Mouse (Mus musculus) G1E (cell line): Measurements from ENCODE around the gene Pamr1.

Source experiments
- CTCF ChIP-seq: IDR thresholded peaks from 2 replicates; pipeline ENCODE4 v1.5.1; 2012; ENCODE audit warnings: low read depth, low read length, inconsistent platforms, mixed read lengths
- GATA1 ChIP-seq: IDR thresholded peaks from 2 replicates; pipeline ENCODE4 v1.6.1; 2012; ENCODE audit warnings: borderline replicate concordance, low read length, inconsistent platforms, mixed read lengths
- GATA2 ChIP-seq: IDR thresholded peaks from 2 replicates; pipeline ENCODE4 v1.6.1; 2012; ENCODE audit warnings: low read depth, low read length, inconsistent platforms, borderline replicate concordance
- POLR2AphosphoS5 ChIP-seq: IDR thresholded peaks from 2 replicates; pipeline ENCODE4 v1.6.1; 2012; ENCODE audit warnings: low read depth, low read length, inconsistent platforms; ENCODE audit not compliant: insufficient replicate concordance
- TAL1 ChIP-seq: conservative IDR thresholded peaks from 2 replicates; pipeline ENCODE4 v1.6.1; 2012; ENCODE audit warnings: low read depth, low read length, inconsistent platforms, mixed read lengths

DNA sequence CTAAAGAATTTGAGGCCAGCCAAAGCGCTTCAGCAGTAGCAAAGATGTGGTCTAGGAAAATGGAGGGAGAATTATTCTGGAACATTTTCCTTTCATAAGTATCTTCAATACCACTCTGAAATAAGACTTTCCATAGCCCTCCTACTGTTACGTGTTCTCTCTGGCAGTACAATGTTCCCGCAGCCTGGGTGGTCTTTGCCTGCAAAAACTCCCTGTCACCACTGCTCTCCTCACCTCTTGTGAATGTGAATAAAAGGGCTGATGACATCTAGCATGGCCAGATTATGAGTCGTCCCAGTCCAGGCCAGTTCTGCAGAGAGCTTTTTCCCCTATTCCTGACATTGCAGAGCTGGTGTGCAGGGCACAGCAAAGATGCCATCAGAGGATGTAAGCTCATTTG, 16.4 kb upstream of the Pamr1 start:
- TF ChIP-seq CTCF (no peak), GATA1 (no peak), POLR2AphosphoS5 (no peak), TAL1 (no peak), GATA2 (no peak)
